Mouse (Mus musculus) heart, embryonic 13.5 days (tissue): ENCODE measurements around the gene 4930523C07Rik. TPM values are rescaled to one million over a fixed set of nuclear protein-coding genes. Genes with fewer than 3 reads are reported as not detected.

ENCODE experiments used
- polyA plus RNA-seq: library from polyadenylated mRNA; unstranded; fragments of >200 nt; fragmentation: Nextera tagmentation; extraction: Ambion mirVana; gene quantifications from 2 replicates; pipeline ENCODE4 v1.2.1, GENCODE M21; 2015

The 4930523C07Rik gene
- polyA plus RNA-seq, 1 experiment from 2014 or later = 10.9 TPM

Other genes starting within 250 kb of the 4930523C07Rik start
- 0.08 TPM in 1 of 2 replicates, not detected in the other for gene Tnn, start 109.2 kb downstream of the 4930523C07Rik start, polyA plus RNA-seq
- gene Mrps14, start 150.8 kb downstream of the 4930523C07Rik start, polyA plus RNA-seq = 186 and 201 TPM in 2 replicates
- gene Cacybp, start 168.5 kb downstream of the 4930523C07Rik start, polyA plus RNA-seq = 150 and 170 TPM in 2 replicates